Mouse (Mus musculus): ENCODE data around the gene Lpin2. TPM values are rescaled to one million over a fixed set of nuclear protein-coding genes. Genes with fewer than 3 reads are reported as not detected.

Lpin2 gene
- total and polyA plus RNA-seq, 3 experiments, result 22.4 to 32.1 TPM; not detected in 1

DNA sequence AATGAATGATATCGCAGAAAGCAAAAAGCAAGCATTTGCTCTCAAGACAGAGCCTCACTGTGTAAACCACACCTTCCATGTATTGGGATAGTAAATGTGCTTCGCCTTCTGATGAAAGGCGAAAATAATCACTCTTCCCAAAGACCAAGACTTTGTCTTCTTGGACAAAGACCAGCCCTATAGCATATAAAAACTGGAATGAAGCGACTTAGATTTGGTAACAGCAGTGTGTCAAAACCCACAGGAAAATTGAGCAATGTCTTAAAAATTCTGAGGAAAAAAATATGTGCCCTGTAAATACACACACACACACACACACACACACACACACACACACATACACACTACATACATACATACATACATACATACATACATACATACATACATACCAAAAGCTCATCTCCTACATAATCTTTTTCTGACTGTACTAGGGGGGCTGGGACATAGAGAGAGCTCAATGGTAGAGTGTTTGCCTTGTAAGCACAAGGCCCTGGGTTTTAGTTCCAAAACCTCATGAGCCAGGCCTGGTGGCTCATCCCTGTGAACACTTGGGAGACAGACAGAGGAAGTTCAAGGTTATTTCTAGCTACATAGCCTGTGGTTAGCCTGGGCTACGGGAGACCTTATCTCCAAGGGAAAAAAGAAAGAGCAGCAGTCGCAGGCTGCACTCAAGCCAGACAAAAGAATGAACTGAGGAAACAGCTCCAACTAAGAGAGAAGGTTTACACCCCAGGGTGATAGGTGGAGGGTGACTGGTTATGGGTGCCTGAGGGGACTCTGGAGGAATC is 95.5 kb downstream of the Lpin2 start:
- Histone ChIP-seq H3K4me1 (ENCODE audit: control insufficient read depth in 1 of 2, insufficient read depth in 2 of 2, low read length in 2 of 2) (peaks cover 0 to 4% of the 10 kb centered on the region in 2 experiments; a peak in 2 of 4 replicates), H3K9me3 (replicated peaks; ENCODE audit: insufficient read depth, low read length) (no peaks in the 10 kb centered on the region), H3K27me3 (ENCODE audit: control insufficient read depth in 1 of 2, insufficient read depth in 2 of 2, low read length in 2 of 2) (no peaks in the 10 kb centered on the region), H3K4me3 (ENCODE audit: control insufficient read depth in 1 of 2, insufficient read depth in 1 of 2, low read depth in 2 of 2, low read length in 2 of 2) (no peak overlapping the region), H3K79me2 (ENCODE audit: control insufficient read depth, insufficient read depth, low read length, poor library complexity) (no peaks in the 10 kb centered on the region; the same call in 1 of the 2 replicates), H3K36me3 (ENCODE audit: control insufficient read depth in 1 of 2, insufficient read depth in 2 of 2, low read length in 2 of 2) (peaks cover 0 to 11% of the 10 kb centered on the region in 2 experiments; a peak in 3 of 4 replicates), H3K27ac (ENCODE audit: control insufficient read depth, low read depth, low read length) (no peak overlapping the region), H3K9ac (ENCODE audit: control insufficient read depth, low read depth, low read length, poor library complexity, severe bottlenecking) (no peak overlapping the region)
- TF ChIP-seq TBP (IDR thresholded peaks at IDR 0.05; ENCODE audit: low read depth, low read length), result no peak
- TF ChIP-seq EP300 (IDR thresholded peaks at IDR 0.05; ENCODE audit: low read depth in 1 of 2, low read length in 2 of 2), result no peak
- no peak for TF ChIP-seq KAT2A (conservative IDR thresholded peaks at IDR 0.05; ENCODE audit: low read depth, low read length)
- no peak for TF ChIP-seq BHLHE40 (IDR thresholded peaks at IDR 0.05; ENCODE audit: borderline replicate concordance, low read depth, low read length)
- TF ChIP-seq E2F4 (IDR thresholded peaks at IDR 0.05; ENCODE audit: borderline replicate concordance, low read depth, low read length), result no peak
- no peak for TF ChIP-seq RAD21 (IDR thresholded peaks at IDR 0.05; ENCODE audit: low read depth, low read length)
- TF ChIP-seq POLR2AphosphoS2 (IDR thresholded peaks at IDR 0.05; ENCODE audit: low read length), result no peak
- no peak for TF ChIP-seq TAL1 (IDR thresholded peaks at IDR 0.05; ENCODE audit: low read length)
- no peak for DNase-seq (ENCODE audit: low read depth, low spot score)

DNA sequence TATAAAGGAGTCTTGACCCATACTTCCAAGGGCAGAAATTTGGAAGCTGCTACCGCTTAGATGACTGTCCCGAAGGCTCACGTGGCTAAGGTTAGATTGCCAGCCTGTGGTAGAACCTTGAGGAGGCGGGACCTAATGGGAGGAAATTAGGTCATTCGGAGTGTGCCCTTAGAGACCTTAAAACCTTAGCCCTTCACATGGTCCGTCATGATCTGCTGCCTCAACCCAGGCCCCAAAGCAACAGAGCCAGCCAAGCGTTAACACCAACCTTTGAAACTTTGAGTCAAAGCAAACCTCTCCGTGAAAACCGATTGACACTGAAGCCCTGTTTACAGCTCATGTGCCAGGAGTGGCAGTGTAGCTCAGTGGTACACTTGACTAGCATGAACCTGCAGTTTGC is 100.4 kb downstream of the Lpin2 start:
- DNase-seq (ENCODE audit: low read depth, low spot score), result no peak
- no peaks in the 10 kb centered on the region for H3K27me3 ChIP-seq (ENCODE audit: control insufficient read depth in 1 of 2, insufficient read depth in 2 of 2, low read length in 2 of 2)
- TF ChIP-seq USF2 (IDR thresholded peaks at IDR 0.05; ENCODE audit: borderline replicate concordance in 1 of 2, insufficient read depth in 1 of 2, low read depth in 1 of 2, low read length in 2 of 2) (no peak), MXI1 (IDR thresholded peaks at IDR 0.05; ENCODE audit: low read depth, low read length) (no peak), E2F4 (IDR thresholded peaks at IDR 0.05; ENCODE audit: borderline replicate concordance, low read depth, low read length) (no peak), KAT2A (conservative IDR thresholded peaks at IDR 0.05; ENCODE audit: low read depth, low read length) (no peak), POLR2AphosphoS2 (IDR thresholded peaks at IDR 0.05; ENCODE audit: low read length) (no peak), SIN3A (IDR thresholded peaks at IDR 0.05; ENCODE audit: low read length) (no peak), RCOR1 (IDR thresholded peaks at IDR 0.05; ENCODE audit: low read depth, low read length) (no peak), MEF2A (IDR thresholded peaks at IDR 0.05; ENCODE audit: extremely low read depth, insufficient replicate concordance, low read depth, low read length, poor library complexity, severe bottlenecking) (no peak), MAFK (IDR thresholded peaks at IDR 0.05; ENCODE audit: borderline replicate concordance, low read depth, low read length) (no peak), MAZ (IDR thresholded peaks at IDR 0.05; ENCODE audit: low read depth, low read length) (no peak)
- no peak overlapping the region for H3K27ac ChIP-seq (ENCODE audit: control insufficient read depth, low read depth, low read length)
- H3K79me2 ChIP-seq (ENCODE audit: control insufficient read depth, insufficient read depth, low read length, poor library complexity), result peaks cover 28% of the 10 kb centered on the region
- no peak overlapping the region for H3K4me3 ChIP-seq (ENCODE audit: control insufficient read depth in 1 of 2, insufficient read depth in 1 of 2, low read depth in 2 of 2, low read length in 2 of 2)
- peaks cover 7 to 30% of the 10 kb centered on the region in 2 experiments for H3K36me3 ChIP-seq (ENCODE audit: control insufficient read depth in 1 of 2, insufficient read depth in 2 of 2, low read length in 2 of 2)
- H3K4me1 ChIP-seq (ENCODE audit: control insufficient read depth in 1 of 2, insufficient read depth in 2 of 2, low read length in 2 of 2), result peaks cover 31 to 33% of the 10 kb centered on the region in 2 experiments
- no peak overlapping the region for H3K9ac ChIP-seq (ENCODE audit: control insufficient read depth, low read depth, low read length, poor library complexity, severe bottlenecking)
- H3K9me3 ChIP-seq (replicated peaks; ENCODE audit: insufficient read depth, low read length), result no peaks in the 10 kb centered on the region
